Mouse (Mus musculus) limb, embryonic 11.5 days (tissue): ENCODE results near the gene Edc3. TPM values are rescaled to one million over a fixed set of nuclear protein-coding genes. Genes with fewer than 3 reads are reported as not detected.

Experiments
- ATAC-seq: fragments of 200-750 bp; cut with Nextera tagmentation; 2 replicates; pipeline ENCODE4 v1.8.0; 2017; ENCODE audit warnings: low read depth; ENCODE audit not compliant: insufficient number of reproducible peaks, low FRiP score, low TSS enrichment
- DNase-seq: peaks from one replicate; pipeline ENCODE4 v3.0.0-alpha.2; 2015; ENCODE audit warnings: low spot score
- H3K27ac ChIP-seq: fragments of 300-500 bp; sonication (generic); replicated peaks from 2 replicates; pipeline ENCODE4 v1.5.1; 2014; ENCODE audit warnings: low read depth, mild to moderate bottlenecking, low read length
- H3K27me3 ChIP-seq: fragments of 300-500 bp; sonication (generic); 2 replicates; pipeline ENCODE4 v1.6.1; 2014; ENCODE audit warnings: mild to moderate bottlenecking, low read length, mixed read lengths; ENCODE audit not compliant: control insufficient read depth, insufficient read depth
- H3K36me3 ChIP-seq: fragments of 300-500 bp; sonication (generic); 2 replicates; pipeline ENCODE4 v1.6.1; 2014; ENCODE audit warnings: mild to moderate bottlenecking, low read length, moderate library complexity, mixed read lengths; ENCODE audit not compliant: control insufficient read depth, insufficient read depth
- H3K4me1 ChIP-seq: fragments of 300-500 bp; sonication (generic); 2 replicates; pipeline ENCODE4 v1.6.1; 2014; ENCODE audit warnings: low read length, mixed read lengths; ENCODE audit not compliant: control insufficient read depth, insufficient read depth
- H3K4me2 ChIP-seq: fragments of 300-500 bp; sonication (generic); 2 replicates; pipeline ENCODE4 v1.6.1; 2014; ENCODE audit warnings: low read depth, mild to moderate bottlenecking, moderate library complexity; ENCODE audit not compliant: severe bottlenecking
- H3K4me3 ChIP-seq: fragments of 300-500 bp; sonication (generic); 2 replicates; pipeline ENCODE4 v1.5.1; 2014; ENCODE audit warnings: low read depth, low read length
- H3K9ac ChIP-seq: fragments of 300-500 bp; sonication (generic); 2 replicates; pipeline ENCODE4 v1.6.1; 2014; ENCODE audit warnings: mild to moderate bottlenecking, low read length
- H3K9me3 ChIP-seq: fragments of 300-500 bp; sonication (generic); 2 replicates; pipeline ENCODE4 v1.6.1; 2016; ENCODE audit warnings: low read length; ENCODE audit not compliant: control insufficient read depth
- WGBS: fragments of 180-500 bp; shearing (Covaris S2); extraction: QIAGEN DNeasy Blood & Tissue Kit; methylation state at CpG from one replicate; pipeline ENCODE4 v1.1.7; 2014; 5-methylcytosine and 5-hydroxymethylcytosine counted together
- polyA plus RNA-seq: library from polyadenylated mRNA; unstranded; fragments of >200 nt; fragmentation: Nextera tagmentation; extraction: Ambion mirVana; gene quantifications from 2 replicates; pipeline ENCODE4 v1.2.1, GENCODE M21; 2014

The Edc3 gene
- polyA plus RNA-seq, 1 experiment from 2014 or later, result 29.2 TPM

GRCm38 (mm10) chr9:57739863-57740262 is 31.5 kb downstream of the Edc3 start:
- Histone ChIP-seq H3K4me1 (no peaks in the 10 kb centered on the region), H3K4me2 (no peak overlapping the region), H3K27ac (no peak overlapping the region), H3K9me3 (no peaks in the 10 kb centered on the region), H3K9ac (no peak overlapping the region), H3K4me3 (no peak overlapping the region), H3K36me3 (peaks cover 6% of the 10 kb centered on the region; the same call in 1 of the 2 replicates), H3K27me3 (no peaks in the 10 kb centered on the region)
- WGBS, result 91% methylated on average over 5 of the region's 5 CpGs
- DNase-seq (no peak), ATAC-seq (no peak)

DNA sequence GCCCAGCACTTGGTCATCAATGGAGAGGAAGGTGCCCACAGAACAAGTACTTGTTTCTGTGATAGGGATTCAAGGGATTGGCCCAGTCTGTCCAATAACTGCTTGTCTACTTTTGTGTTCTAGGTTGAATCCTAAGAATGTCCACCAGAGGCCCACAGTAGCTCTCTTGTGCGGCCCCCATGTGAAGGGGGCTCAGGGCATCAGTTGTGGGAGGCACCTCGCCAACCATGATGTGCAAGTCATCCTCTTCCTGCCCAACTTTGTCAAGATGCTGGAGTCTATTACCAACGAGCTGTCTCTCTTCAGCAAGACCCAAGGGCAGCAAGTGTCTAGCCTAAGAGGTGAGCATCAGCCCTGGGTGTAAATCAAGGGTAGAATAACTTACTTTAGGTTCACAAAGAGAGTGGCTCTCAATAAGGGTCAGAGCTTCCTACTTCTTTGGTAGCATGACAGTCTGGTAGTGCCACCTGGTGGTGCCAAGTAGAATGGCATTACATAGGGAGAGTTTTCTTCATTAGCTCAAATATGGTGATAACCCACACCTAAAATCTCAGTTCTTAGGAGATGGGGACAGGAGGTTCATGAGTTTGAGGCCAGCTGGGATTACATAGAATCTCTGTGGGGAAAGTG is 36.2 kb downstream of the Edc3 start:
- DNase-seq (peak; percentile 52), ATAC-seq (no peak)
- H3K9ac ChIP-seq, result no peak overlapping the region
- WGBS, result 79% methylated on average over 3 of the region's 3 CpGs
- peaks cover 13% of the 10 kb centered on the region; the same call in 1 of the 2 replicates for H3K36me3 ChIP-seq
- H3K27ac ChIP-seq, result no peak overlapping the region
- H3K9me3 ChIP-seq, result no peaks in the 10 kb centered on the region
- H3K4me2 ChIP-seq, result no peak overlapping the region
- no peak overlapping the region for H3K4me3 ChIP-seq
- no peaks in the 10 kb centered on the region for H3K27me3 ChIP-seq
- no peaks in the 10 kb centered on the region for H3K4me1 ChIP-seq

DNA sequence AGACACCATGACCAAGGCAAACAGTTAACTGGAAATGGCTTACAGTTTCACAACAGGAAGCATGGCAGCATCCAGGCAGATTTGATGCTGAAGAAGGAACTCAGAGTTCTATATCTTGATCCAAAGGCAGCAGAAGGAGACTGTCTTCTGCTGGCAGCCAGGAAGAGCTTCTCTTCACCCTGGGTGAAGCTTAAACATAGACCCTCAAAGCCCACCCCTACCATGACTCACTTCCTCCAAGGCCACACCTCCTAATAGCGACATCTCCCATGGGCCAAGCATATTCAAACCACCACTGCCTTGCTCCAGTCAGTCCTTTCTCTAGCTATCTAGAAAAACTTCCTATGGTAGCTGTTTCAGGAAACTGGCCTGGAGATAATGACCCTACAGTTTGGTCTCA is 38.7 kb downstream of the Edc3 start:
- no peak overlapping the region for H3K27ac ChIP-seq
- no peak overlapping the region for H3K9ac ChIP-seq
- no peak overlapping the region for H3K4me2 ChIP-seq
- H3K4me3 ChIP-seq, result no peak overlapping the region
- H3K27me3 ChIP-seq, result no peaks in the 10 kb centered on the region
- no peaks in the 10 kb centered on the region for H3K9me3 ChIP-seq
- DNase-seq, result no peak
- WGBS, result 81% methylated on average over 1 of the region's 1 CpGs
- no peak for ATAC-seq
- peaks cover 27% of the 10 kb centered on the region; the same call in 1 of the 2 replicates for H3K36me3 ChIP-seq
- no peaks in the 10 kb centered on the region for H3K4me1 ChIP-seq

DNA sequence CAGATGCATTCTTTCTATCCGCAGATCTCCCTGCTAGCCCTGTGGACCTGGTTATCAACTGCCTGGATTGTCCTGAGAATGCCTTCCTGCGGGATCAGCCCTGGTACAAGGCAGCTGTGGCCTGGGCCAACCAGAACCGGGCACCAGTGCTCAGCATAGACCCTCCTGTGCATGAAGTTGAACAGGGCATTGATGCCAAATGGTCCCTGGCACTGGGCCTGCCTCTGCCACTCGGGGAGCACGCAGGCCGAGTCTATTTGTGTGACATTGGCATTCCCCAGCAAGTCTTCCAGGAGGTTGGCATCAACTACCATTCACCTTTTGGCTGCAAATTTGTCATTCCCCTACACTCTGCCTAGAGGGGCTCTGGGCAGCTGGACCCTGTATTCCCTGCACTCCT is 39.8 kb downstream of the Edc3 start:
- WGBS, result 92% methylated on average over 6 of the region's 6 CpGs
- Histone ChIP-seq H3K4me1 (no peaks in the 10 kb centered on the region), H3K4me2 (no peak overlapping the region), H3K4me3 (no peak overlapping the region), H3K9me3 (no peaks in the 10 kb centered on the region), H3K27ac (no peak overlapping the region), H3K27me3 (no peaks in the 10 kb centered on the region), H3K36me3 (peaks cover 33% of the 10 kb centered on the region; the same call in 1 of the 2 replicates), H3K9ac (no peak overlapping the region)
- ATAC-seq (no peak), DNase-seq (no peak)

- Histone ChIP-seq H3K4me1 (no peaks in the 10 kb centered on the region), H3K4me3 (no peak overlapping the region), H3K36me3 (peaks cover 39% of the 10 kb centered on the region; the same call in 1 of the 2 replicates), H3K27ac (no peak overlapping the region), H3K9ac (no peak overlapping the region), H3K9me3 (no peaks in the 10 kb centered on the region), H3K27me3 (no peaks in the 10 kb centered on the region), H3K4me2 (no peak overlapping the region)
- 87% methylated on average over 1 of the region's 1 CpGs for WGBS
- ATAC-seq (no peak), DNase-seq (no peak)
Measured at GRCm38 (mm10) chr9:57748831-57749230, 40.5 kb downstream of the Edc3 start.

DNA sequence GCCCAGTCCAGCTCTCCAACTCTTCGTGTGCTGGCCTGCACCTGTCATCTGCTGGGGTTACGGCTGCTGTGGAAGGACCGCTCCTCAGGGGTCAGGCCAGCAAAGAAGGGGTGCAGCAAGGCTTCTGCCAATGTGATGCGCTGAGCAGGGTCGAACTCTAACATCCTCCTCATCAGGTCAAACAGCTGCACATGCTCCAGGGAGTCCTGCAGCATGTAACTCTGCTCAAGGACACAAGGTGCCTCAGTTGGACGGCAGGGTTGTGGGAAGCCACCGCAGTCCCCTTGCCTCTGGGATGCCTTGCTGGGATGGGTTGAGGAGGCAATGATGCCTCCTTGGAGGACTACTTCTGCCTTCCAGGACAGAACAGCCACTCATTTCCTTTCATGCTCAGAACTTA is 42.6 kb downstream of the Edc3 start:
- Histone ChIP-seq H3K4me1 (no peaks in the 10 kb centered on the region), H3K4me3 (no peak overlapping the region), H3K27ac (no peak overlapping the region), H3K27me3 (no peaks in the 10 kb centered on the region), H3K4me2 (no peak overlapping the region), H3K9me3 (no peaks in the 10 kb centered on the region), H3K9ac (no peak overlapping the region), H3K36me3 (peaks cover 46% of the 10 kb centered on the region)
- 92% methylated on average over 7 of the region's 7 CpGs for WGBS
- DNase-seq (no peak), ATAC-seq (no peak)

DNA sequence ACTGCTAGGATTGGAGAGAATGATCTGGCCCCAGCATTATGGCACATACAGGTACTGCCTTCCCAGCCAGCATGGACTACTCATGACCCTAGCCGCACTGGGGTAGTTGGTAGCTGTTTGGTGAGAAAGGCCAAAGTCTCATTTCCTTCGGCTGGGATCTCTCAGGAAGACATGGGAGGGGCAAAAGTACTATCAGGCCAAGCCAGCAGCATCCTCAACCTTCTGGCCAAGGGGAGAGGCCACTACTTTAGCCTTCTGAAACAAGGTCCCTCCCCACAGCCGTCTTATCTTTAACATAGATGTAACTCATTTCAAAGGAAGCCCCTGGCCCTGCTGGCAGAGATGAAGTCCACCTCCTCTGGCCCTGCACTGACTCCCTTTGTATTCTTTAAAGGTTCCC is 49.2 kb downstream of the Edc3 start:
- Histone ChIP-seq H3K27me3 (no peaks in the 10 kb centered on the region), H3K36me3 (peaks cover 49% of the 10 kb centered on the region), H3K4me2 (no peak overlapping the region), H3K4me1 (peaks cover 3% of the 10 kb centered on the region; the same call in 1 of the 2 replicates), H3K9me3 (no peaks in the 10 kb centered on the region), H3K27ac (no peak overlapping the region), H3K4me3 (no peak overlapping the region), H3K9ac (no peak overlapping the region)
- DNase-seq (no peak), ATAC-seq (no peak)
- 86% methylated on average over 3 of the region's 3 CpGs for WGBS

GRCm38 (mm10) chr9:57758528-57758927 is 50.2 kb downstream of the Edc3 start:
- H3K27me3 ChIP-seq, result no peaks in the 10 kb centered on the region
- H3K27ac ChIP-seq, result no peak overlapping the region
- no peak overlapping the region for H3K4me2 ChIP-seq
- H3K9ac ChIP-seq, result no peak overlapping the region
- peaks cover 43% of the 10 kb centered on the region for H3K36me3 ChIP-seq
- ATAC-seq, result no peak
- no peak overlapping the region for H3K4me3 ChIP-seq
- H3K4me1 ChIP-seq, result peaks cover 9% of the 10 kb centered on the region; the same call in 1 of the 2 replicates
- WGBS, result 93% methylated on average over 22 of the region's 22 CpGs
- no peaks in the 10 kb centered on the region for H3K9me3 ChIP-seq
- no peak for DNase-seq

DNA sequence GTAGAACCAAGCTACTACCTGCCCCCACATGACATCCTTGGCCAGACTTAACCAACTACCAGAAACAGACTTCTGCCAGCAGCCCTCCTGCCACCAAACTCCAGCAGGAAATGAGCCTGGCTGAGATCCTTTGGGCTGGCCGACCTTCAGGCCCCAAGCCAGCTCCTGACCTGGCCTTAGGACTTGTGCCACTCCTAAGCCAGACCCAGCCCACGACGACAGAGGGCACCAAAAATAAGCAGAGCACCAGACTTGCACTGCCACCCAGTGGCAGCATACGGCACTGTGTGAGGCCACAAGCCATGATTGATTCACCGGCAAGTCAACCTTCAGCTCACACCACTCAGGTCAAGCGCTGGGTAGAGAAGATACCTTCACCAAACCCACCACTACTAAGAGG is 50.9 kb downstream of the Edc3 start:
- H3K36me3 ChIP-seq, result peaks cover 39% of the 10 kb centered on the region
- ATAC-seq, result no peak
- 30% methylated on average over 6 of the region's 6 CpGs for WGBS
- no peak overlapping the region for H3K27ac ChIP-seq
- H3K9me3 ChIP-seq, result no peaks in the 10 kb centered on the region
- peaks cover 16% of the 10 kb centered on the region; the same call in 1 of the 2 replicates for H3K4me1 ChIP-seq
- H3K4me3 ChIP-seq, result no peak overlapping the region
- H3K27me3 ChIP-seq, result no peaks in the 10 kb centered on the region
- H3K9ac ChIP-seq, result no peak overlapping the region
- peak; percentile 73 for DNase-seq
- H3K4me2 ChIP-seq, result no peak overlapping the region
